ENCODE assay signal across 8 mouse cellular contexts in the genomic region with DNA sequence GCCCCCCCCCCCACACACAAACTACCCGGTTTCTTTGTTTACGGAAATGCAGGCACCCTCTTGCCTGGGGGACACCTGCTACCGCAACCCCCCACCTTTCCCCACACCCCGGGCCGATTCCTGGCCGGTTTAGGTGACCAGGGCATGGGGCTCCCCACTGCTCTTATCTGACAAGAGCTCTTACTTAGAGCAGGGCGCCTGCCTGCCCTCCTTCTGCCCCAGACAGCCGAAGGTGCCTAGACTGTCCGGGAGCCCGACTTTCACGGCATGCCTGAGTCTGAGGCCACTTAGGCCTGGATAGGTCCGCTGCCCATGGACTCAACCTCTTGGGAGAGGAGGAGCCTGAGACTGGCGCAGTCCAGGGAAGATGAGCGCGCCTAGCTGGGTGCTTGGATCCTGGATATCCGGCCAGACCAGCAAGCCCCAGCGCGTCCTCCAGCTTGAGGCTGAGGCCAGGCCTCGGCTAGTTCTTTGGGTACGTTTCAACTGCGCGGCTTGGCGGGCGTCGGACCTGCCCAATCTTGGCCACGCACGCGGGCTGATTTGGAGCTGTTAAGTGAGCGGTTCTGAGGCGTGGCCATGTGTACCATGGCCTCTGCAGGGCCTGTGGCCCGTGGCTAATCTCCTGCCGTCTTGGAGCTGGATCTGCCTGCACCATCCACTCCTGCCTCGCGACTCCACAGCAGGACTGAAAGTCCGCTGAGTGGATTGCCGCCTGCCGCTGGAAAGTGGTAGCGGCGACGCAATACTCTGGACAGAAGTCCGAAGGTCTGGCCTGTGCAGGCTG. TPM values are rescaled to one million over a fixed set of nuclear protein-coding genes. Genes with fewer than 3 reads are reported as not detected.
DNase-seq lines count a peak whose midpoint lies in the region; ATAC-seq and TF ChIP-seq lines count a peak whose summit lies in the region.

No protein-coding gene starts in this region.

- no peak for TF ChIP-seq POLR2A in brain, embryonic 14.5 days (IDR thresholded peaks at IDR 0.05; ENCODE audit: borderline replicate concordance, extremely low read depth, insufficient read depth, insufficient read length, poor library complexity, severe bottlenecking)

- no peak overlapping the region for H3K4me2 ChIP-seq in hindbrain, embryonic 11.5 days (replicated peaks; ENCODE audit: low read depth, low read length)
- peak overlapping the region; percentile 92 for H3K4me2 ChIP-seq in limb, embryonic 12.5 days
- peak overlapping the region; percentile 6; the same call in 1 of the 2 replicates for H3K4me2 ChIP-seq in neural tube, embryonic 15.5 days

- TF ChIP-seq CTCF in brain, embryonic 14.5 days (IDR thresholded peaks at IDR 0.05; ENCODE audit: borderline replicate concordance, extremely low read depth, insufficient read depth, insufficient read length) = peak; percentile 45; the same call in 1 of the 2 replicates

- WGBS in hindbrain, embryonic 11.5 days = under 1% methylated on average over 41 of the region's 41 CpGs
- 1% methylated on average over 41 of the region's 41 CpGs for WGBS in limb, embryonic 12.5 days
- 1% methylated on average over 41 of the region's 41 CpGs for WGBS in neural tube, embryonic 15.5 days

- H3K36me3 ChIP-seq in hindbrain, embryonic 11.5 days (ENCODE audit: control insufficient read depth, insufficient read depth, low read length) = no peaks in the 10 kb centered on the region
- no peaks in the 10 kb centered on the region for H3K36me3 ChIP-seq in limb, embryonic 12.5 days
- H3K36me3 ChIP-seq in neural tube, embryonic 15.5 days = no peaks in the 10 kb centered on the region

- peak; percentile 57 for DNase-seq in adrenal gland, postnatal 10 days
- no peak for DNase-seq in adrenal gland, postnatal 14 days
- DNase-seq in brain, embryonic 14.5 days (ENCODE audit: low read depth) = peak; percentile 58
- DNase-seq in hindbrain, embryonic 11.5 days (ENCODE audit: low spot score) = peak; percentile 61
- no peak for DNase-seq in spleen, postnatal 10 days (ENCODE audit: low spot score in 2 of 2)

- H3K27ac ChIP-seq in hindbrain, embryonic 11.5 days (ENCODE audit: low read depth, low read length) = no peak overlapping the region
- peak overlapping the region; percentile 56; the same call in 1 of the 2 replicates for H3K27ac ChIP-seq in limb, embryonic 12.5 days
- H3K27ac ChIP-seq in neural tube, embryonic 15.5 days (replicated peaks) = no peak overlapping the region

- peaks cover 26% of the 10 kb centered on the region for H3K4me1 ChIP-seq in hindbrain, embryonic 11.5 days (replicated peaks; ENCODE audit: control insufficient read depth, insufficient read depth, low read length)
- H3K4me1 ChIP-seq in limb, embryonic 12.5 days (replicated peaks) = peaks cover 80% of the 10 kb centered on the region
- H3K4me1 ChIP-seq in neural tube, embryonic 15.5 days = peaks cover 58% of the 10 kb centered on the region

- H3K4me3 ChIP-seq in hindbrain, embryonic 11.5 days (ENCODE audit: low read depth, low read length) = peak overlapping the region; percentile 10; the same call in 1 of the 2 replicates
- peak overlapping the region; percentile 29 for H3K4me3 ChIP-seq in limb, embryonic 12.5 days (replicated peaks)
- peak overlapping the region; percentile 7 for H3K4me3 ChIP-seq in neural tube, embryonic 15.5 days (replicated peaks)

- H3K9me3 ChIP-seq in hindbrain, embryonic 11.5 days (ENCODE audit: control insufficient read depth, low read length) = no peaks in the 10 kb centered on the region
- no peaks in the 10 kb centered on the region for H3K9me3 ChIP-seq in limb, embryonic 12.5 days
- H3K9me3 ChIP-seq in neural tube, embryonic 15.5 days (replicated peaks) = no peaks in the 10 kb centered on the region

- ATAC-seq in hindbrain, embryonic 11.5 days (ENCODE audit: low FRiP score) = no peak
- ATAC-seq in limb, embryonic 12.5 days (ENCODE audit: insufficient number of reproducible peaks, insufficient read depth, low FRiP score, low TSS enrichment, low read depth) = no peak
- no peak for ATAC-seq in neural tube, embryonic 15.5 days (ENCODE audit: low FRiP score)
- no peak for ATAC-seq in megakaryocyte-erythroid progenitor cell, adult 5-6 weeks (replicated peaks; ENCODE audit: low FRiP score, low TSS enrichment, poor library complexity, severe bottlenecking)

- H3K27me3 ChIP-seq in hindbrain, embryonic 11.5 days (ENCODE audit: control insufficient read depth, insufficient read depth, low read length) = peaks cover 79% of the 10 kb centered on the region
- H3K27me3 ChIP-seq in limb, embryonic 12.5 days = peaks cover 83% of the 10 kb centered on the region
- H3K27me3 ChIP-seq in neural tube, embryonic 15.5 days (replicated peaks) = peaks cover 78% of the 10 kb centered on the region

- H3K9ac ChIP-seq in hindbrain, embryonic 11.5 days (ENCODE audit: low read depth, low read length) = no peak overlapping the region
- peak overlapping the region; percentile 23 for H3K9ac ChIP-seq in limb, embryonic 12.5 days (replicated peaks)
- H3K9ac ChIP-seq in neural tube, embryonic 15.5 days (replicated peaks) = no peak overlapping the region

RNA-seq across cellular contexts. Expression of gene Cbx8, which starts 4.0 kb away (rescaled TPM):
- 10 to 100 TPM in 1 of 2 experiments, 1 to 10 TPM in 1; 8.8 to 12.3 TPM for total RNA-seq in adrenal gland, postnatal 10 days (2021)
- total RNA-seq in adrenal gland, postnatal 14 days (2021) = 13.1 and 16.7 TPM in 2 replicates
- polyA plus RNA-seq in brain, embryonic 14.5 days (2012; rRNA removed) = 6.5 and 10.4 TPM in 2 replicates
- polyA plus RNA-seq in hindbrain, embryonic 11.5 days (2014; fragmentation: Nextera tagmentation; extraction: Ambion mirVana) = 9.1 and 9.3 TPM in 2 replicates
- polyA plus RNA-seq in limb, embryonic 12.5 days (2016; fragmentation: Nextera tagmentation; extraction: Ambion mirVana) = 11.8 and 13.0 TPM in 2 replicates
- 7.2 and 7.3 TPM in 2 replicates for polyA plus RNA-seq in neural tube, embryonic 15.5 days (2015; fragmentation: Nextera tagmentation; extraction: Ambion mirVana)
- total RNA-seq in megakaryocyte-erythroid progenitor cell, adult 5-6 weeks (2014; fragmentation: Nextera tagmentation) = 1.3 and 2.2 TPM in 2 replicates
- total RNA-seq in megakaryocyte-erythroid progenitor cell, adult 5-6 weeks (2017) = 0.70 and 1.2 TPM in 2 replicates

RNA-seq across cellular contexts. Expression of gene Cbx2, which starts 22.0 kb away (rescaled TPM):
- total RNA-seq in adrenal gland, postnatal 10 days (2021) = 1 to 10 TPM; 6.7 to 7.9 TPM
- 7.4 and 7.7 TPM in 2 replicates for total RNA-seq in adrenal gland, postnatal 14 days (2021)
- 30.0 and 40.1 TPM in 2 replicates for polyA plus RNA-seq in brain, embryonic 14.5 days (2012; rRNA removed)
- polyA plus RNA-seq in hindbrain, embryonic 11.5 days (2014; fragmentation: Nextera tagmentation; extraction: Ambion mirVana) = 44.4 and 54.5 TPM in 2 replicates
- 121 and 122 TPM in 2 replicates for polyA plus RNA-seq in limb, embryonic 12.5 days (2016; fragmentation: Nextera tagmentation; extraction: Ambion mirVana)
- 8.3 and 13.3 TPM in 2 replicates for polyA plus RNA-seq in neural tube, embryonic 15.5 days (2015; fragmentation: Nextera tagmentation; extraction: Ambion mirVana)
- 9.7 and 10.4 TPM in 2 replicates for total RNA-seq in megakaryocyte-erythroid progenitor cell, adult 5-6 weeks (2014; fragmentation: Nextera tagmentation)
- total RNA-seq in megakaryocyte-erythroid progenitor cell, adult 5-6 weeks (2017) = 6.2 and 6.4 TPM in 2 replicates

RNA-seq across cellular contexts. Expression of gene Cbx4, which starts 41.3 kb away (rescaled TPM):
- total RNA-seq in adrenal gland, postnatal 10 days (2021) = 100 to 1,000 TPM in 1 of 2 experiments, 10 to 100 TPM in 1; 52.0 to 133 TPM
- total RNA-seq in adrenal gland, postnatal 14 days (2021) = 105 and 156 TPM in 2 replicates
- 30.0 and 34.7 TPM in 2 replicates for polyA plus RNA-seq in brain, embryonic 14.5 days (2012; rRNA removed)
- polyA plus RNA-seq in hindbrain, embryonic 11.5 days (2014; fragmentation: Nextera tagmentation; extraction: Ambion mirVana) = 5.4 and 7.1 TPM in 2 replicates
- polyA plus RNA-seq in limb, embryonic 12.5 days (2016; fragmentation: Nextera tagmentation; extraction: Ambion mirVana) = 9.8 and 12.5 TPM in 2 replicates
- 20.2 and 24.2 TPM in 2 replicates for polyA plus RNA-seq in neural tube, embryonic 15.5 days (2015; fragmentation: Nextera tagmentation; extraction: Ambion mirVana)
- total RNA-seq in megakaryocyte-erythroid progenitor cell, adult 5-6 weeks (2014; fragmentation: Nextera tagmentation) = 5.2 and 5.4 TPM in 2 replicates
- total RNA-seq in megakaryocyte-erythroid progenitor cell, adult 5-6 weeks (2017) = 3.9 and 11.6 TPM in 2 replicates

RNA-seq across cellular contexts. Expression of gene Enpp7, which starts 56.8 kb away (rescaled TPM):
- total RNA-seq in adrenal gland, postnatal 10 days (2021) = not detected
- not detected in 2 replicates for total RNA-seq in adrenal gland, postnatal 14 days (2021)
- polyA plus RNA-seq in brain, embryonic 14.5 days (2012; rRNA removed) = 0.07 TPM in 1 of 2 replicates, not detected in the other
- not detected in 2 replicates for polyA plus RNA-seq in hindbrain, embryonic 11.5 days (2014; fragmentation: Nextera tagmentation; extraction: Ambion mirVana)
- polyA plus RNA-seq in limb, embryonic 12.5 days (2016; fragmentation: Nextera tagmentation; extraction: Ambion mirVana) = not detected in 2 replicates
- polyA plus RNA-seq in neural tube, embryonic 15.5 days (2015; fragmentation: Nextera tagmentation; extraction: Ambion mirVana) = not detected in 2 replicates
- not detected in 2 replicates for total RNA-seq in megakaryocyte-erythroid progenitor cell, adult 5-6 weeks (2014; fragmentation: Nextera tagmentation)
- total RNA-seq in megakaryocyte-erythroid progenitor cell, adult 5-6 weeks (2017) = not detected in 2 replicates

Comparison
In these comparisons a context has a peak if more than half of its experiments do, and no peak if none do; other contexts are left out.
1. DNase-seq: peak in adrenal gland, postnatal 10 days (single experiment), brain, embryonic 14.5 days (single experiment) and hindbrain, embryonic 11.5 days (single experiment); none in adrenal gland, postnatal 14 days (single experiment) and spleen, postnatal 10 days (0 of 2).
2. Peak in every context shown above with its lines, with median percentiles within 50 percentile points of each other: H3K4me3 ChIP-seq.